Mouse (Mus musculus): Measurements from ENCODE around the gene Borcs6.
"Not testable (repeated sequence)": the region's sequence is repeated elsewhere in the genome, so short reads cannot be mapped to it uniquely, and the experiment has no call there.

The Borcs6 gene

DNA sequence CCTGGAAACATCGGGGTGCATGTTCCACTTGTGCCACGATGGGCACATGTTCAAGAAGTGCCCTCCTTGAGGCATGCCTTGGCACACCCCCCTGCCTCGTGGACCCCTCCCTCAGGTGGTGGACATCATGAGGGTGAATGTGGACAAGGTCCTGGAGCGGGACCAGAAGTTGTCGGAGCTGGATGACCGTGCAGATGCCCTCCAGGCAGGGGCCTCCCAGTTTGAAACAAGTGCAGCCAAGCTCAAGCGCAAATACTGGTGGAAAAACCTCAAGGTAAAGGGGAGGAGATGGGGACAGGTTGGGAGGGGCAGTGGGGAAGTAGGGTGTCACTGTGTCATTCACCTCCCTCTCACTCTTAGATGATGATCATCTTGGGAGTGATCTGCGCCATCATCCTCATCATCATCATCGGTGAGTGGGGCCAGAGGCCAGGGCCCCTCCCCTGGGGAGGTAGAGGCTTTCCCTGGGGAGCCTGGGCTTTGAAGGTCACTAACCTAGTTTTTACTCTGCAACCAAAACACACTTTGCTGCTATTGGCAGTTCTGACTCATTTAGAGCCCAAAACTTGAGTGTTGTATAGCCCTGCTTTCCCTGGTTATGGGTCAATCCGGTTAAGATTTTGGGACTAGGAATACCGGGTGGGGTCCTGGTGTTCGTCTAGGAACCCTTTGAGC is 30.2 kb downstream of the Borcs6 start:
- DNase-seq: no peak

- no peak for DNase-seq
Observed at GRCm38 (mm10) chr11:69090367-69090766, 30.9 kb downstream of the Borcs6 start.

DNA sequence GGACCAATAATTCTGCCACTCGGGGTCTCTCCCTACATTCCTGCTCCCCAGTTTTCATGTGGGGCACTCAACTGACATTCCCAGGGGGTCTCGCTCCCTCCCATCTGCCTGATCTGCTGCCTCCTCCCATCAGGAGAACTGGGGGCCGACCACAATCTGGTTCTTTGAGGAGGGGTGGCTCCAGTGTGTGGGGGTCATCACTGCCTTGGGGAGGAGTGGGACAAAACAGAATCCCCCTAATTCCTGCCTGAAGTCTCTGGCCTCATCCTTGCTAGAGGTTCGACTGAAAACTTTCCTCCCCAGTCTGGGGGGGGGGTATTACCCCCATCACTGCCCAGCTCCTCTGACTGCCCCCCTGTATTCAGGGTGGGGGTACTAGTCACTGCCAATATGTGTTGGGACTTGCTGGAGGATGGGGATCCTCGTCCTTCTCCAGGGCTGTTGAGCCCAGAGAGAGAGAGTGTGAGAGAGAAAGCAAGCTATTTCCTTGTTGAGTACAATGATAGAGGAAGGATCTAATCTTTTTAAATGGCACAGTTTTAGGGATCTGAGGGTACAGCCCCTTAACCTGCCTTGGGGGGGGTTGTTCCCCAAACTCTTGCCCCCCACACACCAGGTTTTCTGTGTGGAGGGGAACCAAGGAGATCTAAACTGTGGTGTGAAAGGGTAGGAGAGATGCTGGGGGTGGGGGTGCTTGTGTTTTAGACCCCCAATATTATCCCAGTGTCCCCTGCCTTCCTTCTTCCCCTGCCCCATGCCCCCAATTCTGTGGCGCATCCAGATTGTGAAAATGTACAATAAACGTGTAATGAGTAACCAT is 32.3 kb downstream of the Borcs6 start:
- DNase-seq: no peak

DNA sequence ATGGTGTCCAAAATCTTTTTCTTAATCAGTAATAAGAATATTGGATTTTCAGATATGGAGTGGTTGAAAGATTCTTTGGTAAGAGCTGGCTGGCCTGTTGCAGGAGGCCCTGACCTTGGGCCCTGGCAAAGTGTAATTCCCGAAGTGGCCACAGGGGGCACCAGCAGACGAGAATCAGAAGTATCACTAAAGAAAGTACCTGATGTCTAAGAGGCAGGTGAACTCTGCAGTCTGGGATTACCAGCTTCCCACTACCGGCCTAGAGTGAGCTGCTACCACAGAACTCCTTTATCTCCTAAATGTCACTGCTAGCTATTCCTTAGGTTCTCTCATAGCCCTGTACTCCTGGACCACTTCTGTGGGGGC is 32.9 kb downstream of the Borcs6 start:
- peak; percentile 92 for DNase-seq

DNA sequence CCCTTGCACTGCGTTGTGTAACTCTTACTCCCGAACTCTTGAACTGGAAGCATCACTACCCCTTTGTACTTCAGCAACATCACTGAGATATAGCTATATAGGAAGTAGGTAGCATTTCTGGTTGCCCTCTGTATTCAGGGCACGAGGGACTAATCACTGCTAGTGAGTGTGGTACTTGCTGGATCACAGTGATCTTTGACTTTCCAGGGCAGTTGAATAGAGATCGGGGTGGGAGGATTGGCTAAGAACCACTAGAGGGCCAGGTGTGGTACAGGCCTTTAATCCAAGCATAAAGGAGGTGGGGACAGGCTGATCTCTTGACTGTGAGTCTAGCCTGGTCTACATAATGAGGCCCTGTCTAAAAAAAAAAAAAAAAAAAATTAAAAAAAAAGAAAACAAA is 33.4 kb downstream of the Borcs6 start:
- no peak for DNase-seq

DNA sequence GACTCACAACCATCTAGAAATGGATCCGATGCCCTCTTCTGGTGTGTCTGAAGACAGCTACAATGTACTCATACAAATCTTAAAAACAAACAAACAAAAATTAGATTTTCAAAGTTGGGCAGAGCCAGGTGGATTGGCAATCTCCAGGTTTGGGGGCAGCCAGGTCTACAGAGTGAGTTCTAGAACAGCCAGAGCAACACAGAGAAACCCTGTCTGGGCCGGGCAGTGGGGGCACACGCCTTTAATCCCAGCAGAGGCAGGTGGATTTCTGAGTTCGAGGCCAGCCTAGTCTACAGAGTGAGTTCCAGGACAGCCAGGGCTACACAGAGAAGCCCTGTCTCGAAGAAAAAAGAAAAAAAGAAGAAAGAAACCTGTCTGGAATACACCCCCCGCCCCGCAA is 34.3 kb downstream of the Borcs6 start:
- DNase-seq: not testable (repeated sequence)

DNA sequence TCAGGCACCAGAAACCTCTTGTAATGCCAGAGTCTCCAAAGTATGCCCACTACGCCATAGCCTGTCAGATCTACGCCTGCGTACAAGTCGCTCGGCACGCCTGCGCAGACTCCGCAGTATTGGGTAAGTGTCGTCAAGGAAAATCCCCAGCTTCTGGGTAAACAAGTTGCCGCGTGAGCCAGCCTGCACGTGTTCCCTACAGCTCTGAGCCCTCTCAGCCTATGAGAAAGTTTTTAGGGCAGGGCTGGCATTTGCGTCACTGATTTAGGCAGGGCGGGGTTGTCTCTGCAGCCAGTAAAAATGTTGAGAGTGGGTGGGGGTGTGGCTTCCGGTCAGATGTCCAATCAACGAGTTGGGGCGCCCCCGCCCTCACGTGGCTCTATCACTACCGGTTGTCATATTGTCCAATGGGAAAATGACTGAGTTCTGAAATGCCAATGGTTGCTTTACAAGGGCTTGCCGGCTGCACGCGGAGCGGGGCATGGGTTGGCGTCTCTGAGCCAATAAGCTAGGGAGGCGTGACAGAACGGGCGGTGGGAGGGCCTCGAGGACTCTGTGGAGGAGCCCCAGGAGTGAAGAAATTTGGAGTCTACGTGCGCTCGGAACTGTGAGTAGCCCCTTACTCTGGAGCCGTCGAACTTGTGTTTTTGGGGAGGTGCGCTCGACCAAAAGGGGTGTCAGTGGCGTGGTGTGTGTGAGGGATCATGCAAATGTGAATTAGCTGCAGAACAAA is 35.3 kb downstream of the Borcs6 start, which contains the start of gene Per1:
Gene Per1 (plus strand): TSS at position 521 of the 733 bp plus-strand sequence.
- peak; percentile 99 for DNase-seq

DNA sequence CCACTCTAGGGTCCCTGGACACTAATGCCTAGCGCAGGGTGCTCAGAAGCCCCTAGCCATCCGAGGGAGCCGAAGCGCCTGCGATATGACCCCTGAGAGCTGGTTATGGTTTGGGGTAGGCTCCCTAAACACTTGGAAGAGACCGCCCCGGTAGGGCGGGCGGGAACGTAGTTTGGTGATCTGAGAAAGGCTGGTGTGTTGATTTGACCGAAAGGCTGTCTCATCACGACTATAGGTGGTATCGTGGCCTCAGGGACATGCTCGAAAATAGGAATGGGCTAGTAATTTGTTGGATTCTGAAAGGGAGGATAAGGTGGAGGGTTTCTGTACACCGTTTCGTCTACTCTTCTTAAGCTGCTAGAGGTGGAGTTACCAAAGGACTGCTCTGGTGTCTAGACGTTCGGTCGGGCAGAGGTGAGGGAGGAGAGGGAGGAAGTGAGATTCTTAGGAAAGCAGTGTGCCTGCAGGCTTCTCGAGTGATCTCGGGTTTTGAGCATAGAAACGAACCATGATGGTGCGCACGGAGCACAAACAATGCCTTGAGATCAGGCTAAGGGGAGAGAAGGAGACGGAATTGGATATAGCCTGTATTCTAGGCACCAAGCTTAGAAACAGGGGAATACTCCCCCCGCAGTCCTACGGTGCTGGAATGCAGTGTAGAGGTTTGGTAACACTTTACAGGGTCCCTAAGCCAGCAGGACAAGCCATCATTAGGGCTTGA is 36.2 kb downstream of the Borcs6 start:
- DNase-seq: no peak

- no peak for DNase-seq
Observed at GRCm38 (mm10) chr11:69096360-69096986, 37.0 kb downstream of the Borcs6 start.

GRCm38 (mm10) chr11:69096987-69097900 is 37.7 kb downstream of the Borcs6 start:
- peak; percentile 87 for DNase-seq

GRCm38 (mm10) chr11:69098039-69098761 is 38.7 kb downstream of the Borcs6 start:
- DNase-seq: no peak

GRCm38 (mm10) chr11:69098762-69099091 is 39.2 kb downstream of the Borcs6 start:
- peak; percentile 99 for DNase-seq

- DNase-seq: peak; percentile 77
Observed at GRCm38 (mm10) chr11:69099177-69099914, 39.8 kb downstream of the Borcs6 start.

DNA sequence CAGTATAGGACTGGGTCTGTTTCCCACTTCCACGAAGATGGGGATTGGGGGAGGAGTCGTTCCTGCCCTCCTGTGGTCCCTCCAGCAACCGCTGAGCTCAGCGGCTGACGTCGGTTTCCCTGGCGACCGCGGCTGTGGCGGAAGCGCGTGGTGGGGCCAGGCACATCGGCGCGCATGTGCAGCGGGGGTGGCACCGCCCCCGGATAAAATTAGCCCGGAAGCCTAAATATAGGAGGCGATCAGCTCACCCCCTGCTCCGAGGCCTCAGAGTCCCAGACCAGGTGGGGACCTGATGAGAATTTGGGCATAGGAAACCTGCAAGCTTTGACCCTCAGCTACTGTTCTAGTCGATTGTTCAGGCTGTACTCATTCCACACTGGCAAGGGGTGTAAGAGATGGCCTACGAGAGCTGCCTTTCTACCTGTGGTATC is 40.4 kb downstream of the Borcs6 start:
- DNase-seq: peak; percentile 88

DNA sequence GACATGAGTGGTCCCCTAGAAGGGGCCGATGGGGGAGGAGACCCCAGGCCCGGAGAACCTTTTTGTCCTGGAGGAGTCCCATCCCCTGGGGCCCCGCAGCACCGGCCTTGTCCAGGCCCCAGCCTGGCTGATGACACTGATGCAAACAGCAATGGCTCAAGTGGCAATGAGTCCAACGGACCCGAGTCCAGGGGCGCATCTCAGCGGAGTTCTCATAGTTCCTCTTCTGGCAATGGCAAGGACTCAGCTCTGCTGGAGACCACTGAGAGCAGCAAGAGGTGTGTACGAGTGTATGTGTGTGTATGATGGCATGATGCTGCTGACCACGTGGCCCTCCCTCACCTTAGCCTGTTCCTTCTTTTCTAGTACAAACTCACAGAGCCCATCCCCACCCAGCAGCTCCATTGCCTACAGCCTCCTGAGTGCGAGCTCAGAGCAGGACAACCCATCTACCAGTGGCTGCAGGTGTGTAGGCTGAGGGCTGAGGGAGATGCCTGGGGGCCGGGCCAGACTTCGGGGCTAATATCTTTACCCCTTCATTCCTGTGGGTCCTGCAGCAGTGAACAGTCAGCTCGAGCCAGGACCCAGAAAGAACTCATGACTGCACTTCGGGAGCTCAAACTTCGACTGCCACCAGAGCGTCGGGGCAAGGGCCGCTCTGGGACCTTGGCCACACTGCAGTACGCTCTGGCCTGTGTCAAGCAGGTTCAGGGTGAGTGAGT is 41.3 kb downstream of the Borcs6 start:
- DNase-seq: peak; percentile 50

DNA sequence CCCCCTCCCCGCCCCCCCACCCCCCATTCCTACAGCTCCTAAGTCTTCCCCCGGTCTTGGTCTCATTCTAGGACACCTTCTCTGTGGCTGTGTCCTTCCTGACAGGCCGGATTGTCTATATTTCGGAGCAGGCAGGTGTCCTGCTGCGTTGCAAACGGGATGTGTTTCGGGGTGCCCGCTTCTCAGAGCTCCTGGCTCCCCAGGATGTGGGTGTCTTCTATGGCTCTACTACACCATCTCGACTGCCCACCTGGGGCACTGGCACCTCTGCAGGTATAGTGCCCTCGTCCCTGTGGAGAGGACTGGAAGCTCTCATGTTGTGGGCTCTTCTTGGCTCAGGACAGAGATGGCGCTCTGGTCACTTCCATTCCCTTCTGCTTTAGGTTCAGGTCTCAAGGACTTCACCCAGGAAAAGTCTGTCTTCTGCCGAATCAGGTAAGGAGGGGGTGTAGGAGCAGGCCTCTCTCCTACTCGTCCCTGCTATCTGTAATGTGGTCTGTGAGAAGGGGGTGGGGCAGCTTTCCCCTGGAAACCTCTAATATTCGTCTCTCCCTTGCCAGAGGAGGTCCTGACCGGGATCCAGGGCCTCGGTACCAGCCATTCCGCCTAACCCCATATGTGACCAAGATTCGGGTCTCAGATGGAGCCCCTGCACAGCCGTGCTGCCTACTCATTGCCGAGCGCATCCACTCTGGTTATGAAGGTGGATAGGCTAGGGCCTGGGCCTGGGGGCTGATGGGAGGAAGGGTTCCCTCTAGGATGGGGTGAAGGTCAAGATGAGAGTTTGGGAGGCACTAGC is 42.3 kb downstream of the Borcs6 start:
- peak; percentile 43 for DNase-seq

DNA sequence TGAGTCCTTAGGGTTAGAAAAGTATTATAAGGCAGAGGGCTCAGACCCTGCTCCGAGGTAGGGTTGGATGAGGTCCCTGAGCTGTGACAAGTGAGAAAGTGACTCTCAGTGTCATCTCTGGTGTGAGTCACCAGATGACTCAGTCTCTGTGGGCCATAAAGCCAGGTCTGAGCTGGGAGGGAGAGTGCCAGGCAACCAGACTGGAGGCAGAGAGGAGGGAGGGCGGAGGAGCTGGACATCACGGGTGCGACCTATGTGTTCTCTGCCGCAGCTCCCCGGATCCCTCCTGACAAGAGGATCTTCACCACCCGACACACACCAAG is 42.8 kb downstream of the Borcs6 start:
- DNase-seq: peak; percentile 53

GRCm38 (mm10) chr11:69103121-69103520 is 43.6 kb downstream of the Borcs6 start:
- peak; percentile 28 for DNase-seq

Data from cerebellum, adult 8-10 months (tissue).